Mouse (Mus musculus): ENCODE results near the gene Ncbp3.

- no peak for TF ChIP-seq POLR2A (IDR thresholded peaks at IDR 0.05; ENCODE audit: low read depth, low read length)
- TF ChIP-seq CTCF (IDR thresholded peaks at IDR 0.05; ENCODE audit: extremely low read depth, insufficient read depth, insufficient read length, insufficient replicate concordance) = no peak
Measured at GRCm38 (mm10) chr11:73048030-73048876, 670 bp downstream of the Ncbp3 start.
